Mouse (Mus musculus) leukemia stem cell, adult 10-12 weeks (primary cell): Measurements from ENCODE around the gene Olfr106-ps. TPM values are rescaled to one million over a fixed set of nuclear protein-coding genes. Genes with fewer than 3 reads are reported as not detected.

Experiments used
- polyA plus RNA-seq: library from polyadenylated mRNA; stranded (reverse); fragments of >175 nt; gene quantifications from 2 replicates; pipeline ENCODE4 v1.2.3, GENCODE M21; 2012; ENCODE audit warnings: low replicate concordance

Gene Olfr106-ps
- not detected in 2 replicates for polyA plus RNA-seq

GRCm38 (mm10) chr17:37390093-37390492 is at the start of gene Olfr106-ps:
Gene Olfr106-ps, plus strand, starts transcription at chr17:37390393.

GRCm38 (mm10) chr17:37359282-37359681 is 30.9 kb upstream of the Olfr106-ps start, which contains the start of gene Olfr104-ps:
Gene Olfr104-ps, plus strand, starts transcription at chr17:37359582.

GRCm38 (mm10) chr17:37378733-37379132 is 11.5 kb upstream of the Olfr106-ps start, which contains the start of gene Olfr105-ps:
Gene Olfr105-ps, plus strand, starts transcription at chr17:37379033.

GRCm38 (mm10) chr17:37398926-37399325 is 8.7 kb downstream of the Olfr106-ps start, which contains the start of gene Olfr107:
Gene Olfr107, plus strand, starts transcription at chr17:37399226.

GRCm38 (mm10) chr17:37445180-37445579 is 55.0 kb downstream of the Olfr106-ps start, which contains the start of gene Olfr108:
Gene Olfr108, plus strand, starts transcription at chr17:37445480.

Other genes with a start within 250 kb of the Olfr106-ps start
- not detected in 2 replicates for gene Olfr93, start 228.9 kb upstream of the Olfr106-ps start, polyA plus RNA-seq
- gene Ubd, start 196.5 kb upstream of the Olfr106-ps start, polyA plus RNA-seq, result not detected in 2 replicates
- not detected in 2 replicates for gene Olfr94, start 189.4 kb upstream of the Olfr106-ps start, polyA plus RNA-seq
- gene Olfr95, start 177.3 kb upstream of the Olfr106-ps start, polyA plus RNA-seq, result not detected in 2 replicates
- not detected in 2 replicates for gene Olfr96, start 170.2 kb upstream of the Olfr106-ps start, polyA plus RNA-seq
- gene Olfr97, start 153.1 kb upstream of the Olfr106-ps start, polyA plus RNA-seq, result not detected in 2 replicates
- not detected in 2 replicates for gene Olfr98, start 126.6 kb upstream of the Olfr106-ps start, polyA plus RNA-seq
- gene H2-M3, start 120.2 kb upstream of the Olfr106-ps start, polyA plus RNA-seq, result 0.33 and 1.7 TPM in 2 replicates
- not detected in 2 replicates for gene Olfr99, start 106.9 kb upstream of the Olfr106-ps start, polyA plus RNA-seq
- not detected in 2 replicates for gene Olfr101, start 86.1 kb upstream of the Olfr106-ps start, polyA plus RNA-seq
- gene Olfr102, start 73.3 kb upstream of the Olfr106-ps start, polyA plus RNA-seq, result not detected in 2 replicates
- gene Olfr103, start 50.7 kb upstream of the Olfr106-ps start, polyA plus RNA-seq, result not detected in 2 replicates
- not detected in 2 replicates for gene Olfr104-ps, start 30.8 kb upstream of the Olfr106-ps start, polyA plus RNA-seq
- gene Olfr105-ps, start 11.4 kb upstream of the Olfr106-ps start, polyA plus RNA-seq, result not detected in 2 replicates
- gene Olfr107, start 8.8 kb downstream of the Olfr106-ps start, polyA plus RNA-seq, result not detected in 2 replicates
- not detected in 2 replicates for gene Olfr108, start 55.1 kb downstream of the Olfr106-ps start, polyA plus RNA-seq
- not detected in 2 replicates for gene Olfr109, start 68.5 kb downstream of the Olfr106-ps start, polyA plus RNA-seq
- gene H2-M2, start 93.2 kb downstream of the Olfr106-ps start, polyA plus RNA-seq, result not detected in 2 replicates
- gene Olfr110, start 102.1 kb downstream of the Olfr106-ps start, polyA plus RNA-seq, result not detected in 2 replicates
- not detected in 2 replicates for gene Olfr111, start 117.6 kb downstream of the Olfr106-ps start, polyA plus RNA-seq
- gene Olfr112, start 179.1 kb downstream of the Olfr106-ps start, polyA plus RNA-seq, result not detected in 2 replicates
- not detected in 2 replicates for gene Olfr113, start 187.3 kb downstream of the Olfr106-ps start, polyA plus RNA-seq
- 0.18 TPM in 1 of 2 replicates, not detected in the other for gene Olfr114, start 202.3 kb downstream of the Olfr106-ps start, polyA plus RNA-seq
- gene Olfr115, start 236.7 kb downstream of the Olfr106-ps start, polyA plus RNA-seq, result not detected in 2 replicates
- gene Olfr116, start 236.8 kb downstream of the Olfr106-ps start, polyA plus RNA-seq, result not detected in 2 replicates